Mouse (Mus musculus) adrenal gland, adult 2 months (tissue): ENCODE results near the gene Frmd4a. TPM values are rescaled to one million over a fixed set of nuclear protein-coding genes. Genes with fewer than 3 reads are reported as not detected.
"Not testable (repeated sequence)": the region's sequence is repeated elsewhere in the genome, so short reads cannot be mapped to it uniquely, and the experiment has no call there.

Source experiments
- DNase-seq: peaks from one replicate; pipeline ENCODE4 v3.0.0; 2021
- polyA plus RNA-seq: library from polyadenylated mRNA; depleted of rRNA; stranded (reverse); fragments of >200 nt; gene quantifications from 2 replicates; pipeline ENCODE4 v1.2.3, GENCODE M21; 2012
- total RNA-seq, 2 experiments: library from RNA; stranded (reverse); gene quantifications; 2 replicates each; pipeline ENCODE4 v1.2.3; 2021

Gene Frmd4a
- total and polyA plus RNA-seq, 3 experiments, result 9.8 to 15.8 (median 11.4) TPM

DNA sequence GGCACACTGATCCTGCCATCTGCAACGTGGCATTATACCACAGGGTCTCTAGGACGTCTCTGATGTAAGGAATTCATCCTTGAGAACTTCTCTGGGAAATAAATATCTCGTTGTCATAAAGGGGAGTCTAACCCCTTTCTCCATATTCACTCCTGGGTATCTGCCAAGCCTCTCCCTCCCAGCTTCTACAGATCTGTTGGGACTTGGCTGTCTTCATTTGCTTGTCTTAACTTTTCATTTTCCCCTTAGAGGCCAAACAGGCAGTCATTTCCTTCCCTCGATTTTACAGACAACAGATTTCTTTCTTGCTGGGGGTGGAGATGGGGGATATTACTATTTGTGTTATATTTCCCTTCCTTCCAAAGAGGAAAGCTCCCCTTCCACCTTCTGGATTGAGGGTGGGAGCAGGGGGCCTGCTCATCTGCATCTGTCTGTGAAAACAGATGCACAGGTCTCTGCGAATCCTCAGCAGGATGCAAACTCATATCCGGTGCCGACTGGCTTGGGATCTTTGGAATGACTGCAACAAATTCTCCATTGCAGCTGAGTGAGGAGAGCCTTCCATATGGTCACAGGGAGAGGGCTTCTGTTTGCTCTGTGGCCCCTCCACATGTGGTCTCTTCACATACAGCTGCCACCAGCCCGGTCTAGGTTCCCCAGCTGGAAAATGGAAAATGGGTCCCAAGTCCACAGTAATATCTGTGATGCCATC lies 562.0 kb downstream of the Frmd4a start:
- no peak for DNase-seq

DNA sequence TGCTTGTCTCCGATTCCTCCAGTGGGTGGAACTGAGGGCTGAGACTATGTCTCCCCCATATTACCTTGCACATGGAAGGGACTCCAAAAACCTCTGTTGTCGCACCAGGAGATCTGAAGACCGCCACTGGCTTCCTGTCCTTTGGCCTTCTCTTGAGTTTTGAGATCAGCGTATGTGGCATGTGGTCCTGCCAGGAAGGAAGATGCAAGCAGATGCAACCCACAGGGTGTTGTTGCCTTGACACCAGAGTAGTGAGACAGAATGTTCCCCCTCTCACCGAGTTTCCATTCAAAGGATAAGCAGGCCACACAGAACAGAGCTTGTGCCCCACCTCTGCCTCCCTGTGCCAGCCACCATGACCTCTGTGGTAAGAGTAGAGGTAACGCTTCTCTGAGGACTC lies 563.1 kb downstream of the Frmd4a start:
- DNase-seq, result no peak

DNA sequence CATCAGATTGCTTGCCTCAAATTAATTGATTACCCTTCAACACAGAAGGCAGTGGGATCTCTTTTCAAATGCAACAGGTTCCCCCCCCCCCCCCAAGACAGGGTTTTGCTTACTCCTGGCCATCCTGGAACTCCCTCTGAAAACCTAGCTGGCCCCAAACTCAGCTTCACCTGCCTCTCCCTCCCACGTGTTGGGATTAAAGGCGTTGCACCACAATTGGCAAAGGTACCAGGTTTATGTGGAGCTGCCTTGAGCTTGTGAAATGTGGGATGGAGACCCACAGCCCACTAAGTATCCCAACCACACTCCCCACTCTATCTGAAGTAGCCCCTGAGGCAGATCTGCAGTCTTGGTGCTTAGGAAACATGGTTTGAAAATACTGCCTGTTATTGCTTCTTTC lies 565.4 kb downstream of the Frmd4a start:
- DNase-seq, result no peak

DNA sequence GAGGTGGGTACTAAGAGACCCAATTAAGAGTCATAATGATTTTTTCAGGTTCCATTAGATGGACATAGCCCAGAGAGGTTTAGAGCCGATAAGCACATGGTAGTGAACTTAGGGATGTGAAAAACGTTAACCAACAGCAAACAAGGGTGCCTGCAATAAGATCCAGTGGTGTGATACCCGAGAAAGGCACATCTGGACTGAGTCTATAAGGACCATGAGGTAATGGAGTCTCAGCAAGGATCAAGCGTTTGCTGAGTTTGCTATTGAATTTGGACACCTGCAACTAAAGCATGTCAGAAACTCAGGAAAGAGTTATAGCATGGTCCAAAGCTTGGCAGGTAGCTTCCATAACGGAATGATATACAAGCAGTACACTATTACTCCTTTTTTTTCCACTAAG lies 566.7 kb downstream of the Frmd4a start:
- DNase-seq, result no peak

DNA sequence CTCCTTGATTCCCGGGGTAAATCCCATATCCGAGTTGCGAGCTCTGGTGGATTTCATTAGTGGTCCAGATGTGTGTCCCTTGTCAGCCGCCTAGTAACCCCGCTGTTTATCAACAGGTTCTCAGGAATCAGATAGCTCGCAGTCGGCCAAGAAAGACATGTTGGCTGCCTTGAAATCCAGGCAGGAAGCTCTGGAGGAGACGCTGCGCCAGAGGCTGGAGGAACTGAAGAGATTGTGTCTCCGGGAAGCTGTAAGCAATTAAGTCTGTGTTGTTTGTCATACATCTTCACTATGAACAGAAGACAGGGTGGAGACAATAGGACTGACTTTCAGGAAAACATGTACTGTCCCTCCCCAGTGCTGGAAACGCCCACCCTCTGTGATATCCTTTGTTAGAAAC lies 568.7 kb downstream of the Frmd4a start:
- DNase-seq, result no peak

DNA sequence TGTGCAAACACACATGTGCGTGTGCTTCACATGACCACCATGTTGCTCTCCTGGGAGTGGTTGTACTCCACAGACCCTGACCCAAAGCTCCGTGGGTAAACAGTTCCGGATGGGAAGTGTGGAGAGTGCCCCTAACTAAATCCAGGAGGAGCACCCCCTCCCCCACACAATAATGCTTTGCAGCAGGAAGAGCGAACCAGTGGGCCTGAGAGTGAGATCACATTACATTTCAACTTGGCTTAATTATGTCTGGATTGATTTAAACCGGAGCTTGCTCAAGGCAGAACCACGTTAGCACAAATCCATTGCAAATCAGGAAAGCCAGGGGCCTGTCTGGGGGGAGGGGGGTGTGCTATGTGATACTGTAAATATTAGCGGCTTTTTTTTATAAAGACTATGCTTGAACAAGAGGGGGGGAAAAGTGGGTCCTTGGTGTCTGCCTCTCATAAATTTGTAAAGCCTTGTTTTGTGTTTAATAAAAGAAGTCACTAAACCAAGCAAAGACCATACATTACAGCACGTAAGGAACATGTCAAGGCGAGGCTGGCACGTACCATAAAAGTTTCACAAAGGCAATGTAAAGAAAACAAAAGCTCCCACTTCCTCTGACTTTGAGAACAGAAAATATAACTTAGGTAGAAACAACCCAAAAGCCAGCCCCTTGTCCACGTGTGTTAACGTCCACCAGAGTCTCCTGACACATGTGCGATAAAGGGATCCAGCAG lies 570.3 kb downstream of the Frmd4a start:
- no peak for DNase-seq

DNA sequence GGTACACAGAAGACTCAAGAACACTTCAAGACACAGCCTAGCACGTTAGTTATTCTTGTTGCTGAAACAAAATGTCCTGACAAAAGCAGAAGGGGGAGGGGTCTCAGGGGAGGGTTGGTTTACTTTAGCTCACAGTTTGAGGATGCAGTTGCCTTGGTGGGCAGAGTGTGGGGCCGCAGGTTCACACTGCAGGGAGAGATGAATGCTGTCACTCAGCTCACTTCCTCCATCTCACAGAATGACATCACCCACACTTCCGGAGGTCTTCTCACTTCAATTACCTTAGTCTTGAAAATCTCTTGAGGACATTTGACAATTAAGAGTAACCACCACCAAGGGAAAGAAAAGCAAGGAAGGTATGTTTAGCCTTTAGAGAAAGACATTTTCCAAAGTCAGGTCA lies 574.1 kb downstream of the Frmd4a start:
- DNase-seq, result no peak

DNA sequence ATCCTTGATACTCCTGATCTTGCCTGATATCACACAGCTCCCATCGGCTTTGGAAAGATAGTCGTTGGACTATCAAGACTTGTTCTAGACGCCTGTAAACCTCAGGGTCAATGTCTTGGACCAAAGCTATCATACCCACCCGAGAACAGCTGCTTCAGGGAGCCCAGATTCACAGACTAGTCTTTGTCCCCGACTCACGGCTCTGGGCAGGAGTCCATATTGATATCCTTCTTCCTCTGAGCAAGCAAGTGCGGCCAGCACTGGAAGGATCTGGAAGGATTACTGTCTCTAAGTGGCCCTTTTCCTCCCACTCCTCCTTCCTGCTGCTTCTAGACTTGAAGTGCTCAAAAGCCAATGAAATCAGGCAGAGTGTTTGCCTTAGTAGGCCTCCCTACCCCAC lies 575.1 kb downstream of the Frmd4a start:
- DNase-seq, result no peak

DNA sequence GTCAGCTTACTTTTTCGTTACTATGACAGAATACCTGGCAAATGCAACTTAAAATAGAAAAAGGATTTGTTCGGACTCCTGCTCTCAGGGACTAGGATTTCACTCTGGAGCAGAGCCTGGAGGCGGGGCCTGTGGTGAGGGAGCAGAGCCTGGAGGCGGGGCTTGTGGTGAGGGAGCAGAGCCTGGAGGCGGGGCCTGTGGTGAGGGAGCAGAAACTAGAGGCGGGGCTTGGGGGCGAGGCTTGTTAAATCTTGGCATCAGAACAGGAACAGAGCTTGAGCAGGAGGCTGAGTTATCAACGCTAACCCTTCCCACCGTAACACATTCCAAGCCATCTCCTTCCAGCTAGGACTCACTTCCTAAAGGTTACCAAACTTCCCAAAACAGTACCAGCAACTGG lies 575.9 kb downstream of the Frmd4a start:
- peak; percentile 78 for DNase-seq

DNA sequence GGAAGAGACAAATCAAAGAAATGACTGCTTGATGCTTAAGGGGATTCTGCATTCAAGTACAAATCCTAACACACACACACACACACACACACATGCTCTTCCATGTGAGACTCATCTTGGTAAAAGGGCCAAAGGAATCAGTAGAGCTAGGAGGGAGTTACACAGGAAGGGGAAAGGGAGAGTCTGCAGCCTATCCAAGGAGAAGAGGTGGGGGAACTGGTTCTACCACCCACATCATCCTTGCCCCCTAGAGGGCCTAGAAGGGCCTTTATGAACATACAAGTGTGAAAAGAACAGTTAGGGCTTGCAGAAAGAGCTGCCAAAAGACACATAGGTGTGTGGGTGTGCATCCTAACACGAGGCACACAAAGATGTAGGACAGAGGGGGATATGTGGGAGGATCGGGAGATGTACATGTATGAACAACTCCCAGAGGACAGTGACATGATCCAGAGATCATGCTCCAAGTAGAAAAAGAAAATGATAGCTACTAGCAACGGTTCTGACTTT lies 576.4 kb downstream of the Frmd4a start:
- no peak for DNase-seq

DNA sequence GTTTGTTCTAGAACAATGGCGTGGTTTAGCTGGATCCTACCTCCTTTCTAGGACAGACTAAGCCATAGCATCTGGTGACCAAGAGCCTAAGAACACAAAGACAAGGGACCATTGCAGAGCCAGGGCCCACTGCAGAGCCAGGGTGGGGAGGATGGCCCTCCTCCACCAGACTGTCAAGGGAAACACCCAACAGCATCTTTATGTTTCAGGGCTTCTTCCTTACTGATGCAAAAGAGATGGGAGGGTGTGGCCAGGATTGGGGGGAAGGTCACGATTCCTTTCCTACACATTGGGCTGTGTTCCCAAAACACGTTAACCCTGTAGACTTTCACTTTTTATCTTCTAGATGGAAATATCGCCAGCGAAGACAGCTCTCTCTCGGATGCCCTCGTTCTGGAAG lies 579.5 kb downstream of the Frmd4a start:
- no peak for DNase-seq

DNA sequence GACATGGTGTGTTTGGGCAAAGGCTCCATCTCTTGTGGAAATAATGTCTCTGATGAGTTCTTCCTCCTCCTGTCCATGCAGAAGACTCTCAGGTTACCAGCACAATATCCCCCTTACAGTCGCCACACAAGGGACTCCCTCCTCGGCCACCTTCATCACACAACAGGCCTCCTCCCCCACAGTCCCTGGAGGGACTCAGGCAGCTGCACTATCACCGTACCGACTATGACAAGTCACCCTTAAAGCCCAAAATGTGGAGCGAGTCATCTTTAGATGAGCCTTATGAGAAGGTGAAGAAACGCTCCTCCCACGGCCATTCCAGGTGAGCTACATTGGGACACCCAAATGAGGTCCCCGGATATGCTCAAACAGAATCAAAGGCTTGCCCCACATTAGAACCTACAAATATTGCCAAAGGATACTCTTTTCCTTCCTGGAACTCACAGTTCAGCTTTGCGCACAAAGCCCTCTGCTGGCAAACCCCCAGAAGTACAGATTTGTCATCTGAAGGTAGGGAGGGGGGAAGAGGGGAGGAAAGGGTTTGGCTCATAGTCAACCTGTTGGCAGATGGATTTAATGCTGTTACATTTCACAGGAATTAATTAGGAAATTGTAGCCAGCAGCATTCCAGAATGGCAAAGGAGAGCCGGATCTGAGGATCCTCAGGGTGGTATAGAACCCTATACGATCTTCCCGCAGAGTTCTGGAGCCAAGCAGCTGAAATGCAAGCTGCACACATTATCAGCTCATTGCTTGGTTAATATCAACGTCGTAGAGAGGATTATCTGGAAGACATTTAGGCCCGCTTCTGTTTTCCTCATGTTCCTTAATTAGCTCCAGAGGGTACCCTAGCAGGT lies 583.7 kb downstream of the Frmd4a start:
- peak; percentile 68 for DNase-seq

DNA sequence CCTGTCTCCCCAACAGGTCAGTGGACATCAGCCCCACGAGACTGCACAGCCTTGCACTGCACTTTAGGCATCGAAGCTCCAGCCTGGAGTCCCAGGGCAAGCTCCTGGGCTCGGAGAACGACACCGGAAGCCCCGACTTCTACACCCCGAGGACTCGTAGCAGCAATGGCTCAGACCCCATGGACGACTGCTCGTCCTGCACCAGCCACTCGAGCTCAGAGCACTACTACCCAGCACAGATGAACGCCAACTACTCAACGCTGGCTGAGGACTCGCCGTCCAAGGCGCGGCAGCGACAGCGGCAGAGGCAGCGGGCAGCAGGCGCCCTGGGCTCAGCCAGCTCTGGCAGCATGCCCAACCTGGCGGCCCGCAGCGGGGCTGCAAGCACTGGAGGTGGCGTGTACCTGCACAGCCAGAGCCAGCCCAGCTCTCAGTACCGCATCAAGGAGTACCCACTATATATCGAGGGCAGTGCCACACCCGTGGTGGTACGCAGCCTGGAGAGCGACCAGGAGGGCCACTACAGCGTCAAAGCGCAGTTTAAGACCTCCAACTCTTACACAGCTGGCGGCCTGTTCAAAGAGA lies 585.9 kb downstream of the Frmd4a start:
- DNase-seq, result no peak

DNA sequence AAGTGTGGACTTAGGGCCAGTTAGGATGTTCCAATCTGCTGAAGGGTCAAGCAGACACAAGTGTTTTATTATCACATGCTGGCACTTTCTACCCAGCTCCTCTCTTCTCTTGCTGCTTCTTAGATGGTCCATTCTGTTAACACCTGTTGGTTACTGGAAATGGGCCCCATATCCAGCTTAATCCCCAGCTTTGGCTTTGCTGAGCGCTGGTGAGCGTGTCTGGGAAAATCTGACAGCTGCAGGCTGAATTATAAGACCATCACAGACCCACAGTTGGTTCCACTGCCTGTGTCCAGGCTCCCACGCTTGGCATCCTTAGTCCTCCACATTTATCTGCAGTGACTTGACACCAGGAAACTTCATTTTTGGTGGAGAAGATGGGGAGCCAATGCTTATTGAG lies 589.0 kb downstream of the Frmd4a start:
- no peak for DNase-seq

DNA sequence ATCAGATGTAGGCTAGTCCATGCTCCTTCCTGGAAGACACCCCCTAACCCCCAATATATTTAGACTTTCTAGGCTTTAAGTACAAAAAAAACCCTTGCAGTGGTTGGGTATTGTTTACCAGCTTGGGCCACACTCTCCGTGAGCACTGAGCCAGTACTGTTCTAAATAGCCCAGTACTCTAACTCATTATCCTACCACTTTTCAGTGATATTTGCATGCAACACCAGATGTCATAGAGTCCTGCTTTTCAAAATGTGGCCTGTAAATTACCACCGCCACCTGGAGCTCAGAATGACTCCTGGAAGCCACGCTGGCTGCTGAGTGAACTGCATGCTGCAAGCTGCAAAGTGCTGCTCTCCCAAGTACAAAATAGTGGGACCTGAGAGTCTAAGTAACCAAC lies 590.7 kb downstream of the Frmd4a start:
- DNase-seq, result no peak

DNA sequence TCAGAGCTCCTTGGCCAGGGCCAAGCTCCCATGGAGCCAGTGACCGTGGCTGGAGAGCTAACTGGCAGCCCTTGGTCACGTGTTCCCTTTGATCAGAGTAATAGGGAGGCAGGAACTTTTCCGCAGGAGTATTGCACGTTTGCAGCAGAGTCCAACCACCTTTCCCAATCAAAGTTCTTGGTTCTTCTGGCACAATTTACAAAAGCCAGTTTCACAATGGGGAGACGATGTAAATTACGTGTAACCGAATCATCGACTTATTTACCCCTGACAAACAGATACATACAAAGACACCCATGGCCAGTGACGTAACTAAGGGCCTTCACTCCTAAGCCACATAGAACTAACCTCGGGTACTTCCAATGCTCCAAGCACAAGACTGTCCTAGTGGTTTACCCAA lies 591.9 kb downstream of the Frmd4a start:
- no peak for DNase-seq

DNA sequence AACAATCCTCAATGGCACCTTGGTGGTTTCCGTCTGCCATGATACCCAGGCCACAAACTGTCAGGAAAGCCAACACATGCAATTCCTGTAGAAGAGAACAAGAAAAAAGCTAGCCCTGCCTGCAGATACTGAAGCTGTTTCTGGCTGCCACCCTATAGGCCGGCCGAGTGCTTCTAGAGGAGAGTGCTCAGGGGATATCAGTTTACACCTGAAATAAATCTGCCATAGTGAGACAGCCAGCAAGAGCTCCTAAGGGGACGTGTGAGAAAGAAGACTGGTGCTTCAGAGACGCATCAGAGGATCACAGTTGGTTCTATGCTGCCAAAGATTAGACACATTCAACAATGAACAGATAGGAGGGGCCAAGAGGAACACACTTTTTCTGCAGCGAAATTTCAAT lies 593.8 kb downstream of the Frmd4a start:
- no peak for DNase-seq

DNA sequence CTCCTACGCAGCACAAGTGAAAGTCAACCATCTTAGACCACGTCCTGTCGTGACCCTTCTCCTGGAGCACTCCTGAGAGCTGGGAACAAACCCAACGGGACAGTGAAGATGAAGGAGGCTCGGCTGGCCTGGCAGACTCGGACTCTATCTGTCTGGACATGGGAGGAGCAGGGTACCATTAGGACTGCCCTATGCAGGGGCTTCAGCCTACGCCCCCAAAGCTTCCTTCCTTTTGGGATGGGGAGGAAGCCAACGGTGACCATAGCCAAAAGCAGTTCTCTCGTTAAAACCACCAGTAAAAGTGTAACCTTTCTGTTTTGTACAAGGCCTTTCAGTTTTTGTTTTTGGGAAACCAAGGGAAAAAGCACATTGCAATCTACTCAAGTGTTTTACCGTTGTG lies 594.2 kb downstream of the Frmd4a start:
- DNase-seq, result no peak

DNA sequence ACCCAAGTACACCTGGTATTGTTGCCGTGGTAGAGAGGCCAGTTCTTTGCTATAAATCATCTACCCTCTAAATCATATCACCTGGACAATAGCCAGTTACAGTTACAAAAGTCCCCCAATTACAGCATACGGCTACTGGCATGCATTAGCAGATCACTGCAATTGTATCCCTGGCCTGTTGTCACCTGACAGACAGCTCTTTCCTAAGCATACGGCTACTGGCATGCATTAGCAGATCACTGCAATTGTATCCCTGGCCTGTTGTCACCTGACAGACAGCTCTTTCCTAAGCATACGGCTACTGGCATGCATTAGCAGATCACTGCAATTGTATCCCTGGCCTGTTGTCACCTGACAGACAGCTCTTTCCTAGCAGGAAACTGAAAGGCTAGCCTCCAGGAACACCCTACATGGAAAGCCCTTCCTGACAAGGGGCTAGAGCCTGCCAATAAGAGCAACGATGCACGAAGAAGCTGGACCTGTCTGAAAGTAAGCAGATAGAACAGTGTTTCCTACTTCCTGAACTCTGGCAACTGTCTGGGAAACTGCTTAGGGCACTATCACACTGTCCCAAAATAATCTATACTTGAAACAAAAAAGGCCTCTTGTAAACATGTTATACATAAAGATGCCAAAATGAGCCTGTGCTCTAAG lies 596.9 kb downstream of the Frmd4a start:
- not testable (repeated sequence) for DNase-seq

DNA sequence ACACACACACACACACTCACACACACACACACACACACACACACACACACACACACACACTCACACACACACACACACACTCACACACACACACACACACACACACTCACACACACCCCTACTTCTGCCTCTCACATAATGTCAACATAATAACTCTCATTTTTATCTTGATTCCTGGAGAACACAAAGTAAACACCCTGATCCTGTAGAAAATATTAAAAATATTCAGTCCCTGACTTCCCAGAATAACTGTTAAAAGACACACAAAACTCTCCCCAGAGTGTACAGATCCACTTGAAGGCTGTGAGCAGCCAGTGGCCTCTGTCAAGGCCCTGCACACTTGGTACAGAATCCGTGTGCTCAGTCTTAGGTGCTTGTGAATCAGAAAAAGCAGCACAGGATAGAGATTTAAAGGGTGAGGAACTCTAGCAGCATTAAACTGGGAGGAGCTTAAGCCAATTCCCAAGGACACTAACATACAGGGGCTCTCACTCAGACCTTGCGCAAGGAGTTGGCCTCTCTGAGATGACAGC lies 597.6 kb downstream of the Frmd4a start:
- no peak for DNase-seq

DNA sequence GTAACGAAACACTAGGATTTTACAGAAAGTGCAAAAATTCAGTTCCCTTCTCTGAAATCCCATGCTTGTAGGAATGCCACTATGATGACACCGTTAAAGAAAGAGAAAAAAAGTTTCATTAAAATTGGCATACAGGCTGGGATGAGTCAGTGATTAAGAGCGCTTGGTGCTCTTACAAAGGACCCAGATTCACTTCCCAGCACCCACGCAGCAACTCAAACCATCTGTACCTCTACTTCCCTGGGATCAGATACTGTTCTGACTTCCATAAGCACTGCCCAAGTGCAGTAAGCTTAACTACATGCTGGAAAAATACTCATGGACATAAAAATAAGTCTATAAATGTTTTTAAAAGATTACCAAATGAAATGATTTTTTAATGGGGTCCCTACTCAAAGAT lies 599.5 kb downstream of the Frmd4a start:
- DNase-seq, result no peak

DNA sequence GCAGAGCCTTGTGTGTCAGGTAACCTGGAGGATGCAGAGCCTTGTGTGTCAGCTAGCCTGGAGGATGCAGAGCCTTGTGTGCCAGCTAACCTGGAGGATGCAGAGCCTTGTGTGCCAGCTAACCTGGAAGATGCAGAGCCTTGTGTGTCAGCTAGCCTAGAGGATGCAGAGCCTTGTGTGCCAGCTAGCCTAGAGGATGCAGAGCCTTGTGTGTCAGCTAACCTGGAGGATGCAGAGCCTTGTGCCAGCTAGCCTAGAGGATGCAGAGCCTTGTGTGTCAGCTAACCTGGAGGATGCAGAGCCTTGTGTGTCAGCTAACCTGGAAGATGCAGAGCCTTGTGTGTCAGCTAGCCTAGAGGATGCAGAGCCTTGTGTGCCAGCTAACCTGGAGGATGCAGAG lies 601.6 kb downstream of the Frmd4a start:
- not testable (repeated sequence) for DNase-seq
